Mouse (Mus musculus): ENCODE measurements around the gene Hhat.

GRCm38 (mm10) chr1:192512821-192513220, 258.2 kb downstream of the Hhat start:
- TF ChIP-seq POLR2A (IDR thresholded peaks at IDR 0.05; ENCODE audit: low read depth, low read length) (no peak), CTCF (IDR thresholded peaks at IDR 0.05; ENCODE audit: extremely low read depth, insufficient read depth, insufficient read length, insufficient replicate concordance) (no peak)

Measured in spleen, adult 2 months (tissue).